Mouse (Mus musculus): ENCODE measurements around the gene Adamtsl1. TPM values are rescaled to one million over a fixed set of nuclear protein-coding genes. Genes with fewer than 3 reads are reported as not detected.

Gene Adamtsl1
- polyA plus RNA-seq, 1 experiment = 2.7 TPM

GRCm38 (mm10) chr4:85724999-85725398, 211.0 kb downstream of the Adamtsl1 start:
- no peak overlapping the region for H3K4me3 ChIP-seq
- TF ChIP-seq POLR2AphosphoS2 (IDR thresholded peaks at IDR 0.05; ENCODE audit: insufficient read length, low read depth) (no peak), MYOD1 (IDR thresholded peaks at IDR 0.05; ENCODE audit: control insufficient read depth in 1 of 3, insufficient read length in 2 of 3, low read depth in 2 of 3) (no peak)
- H3K27me3 ChIP-seq (ENCODE audit: control insufficient read depth, insufficient read depth, insufficient read length) = no peaks in the 10 kb centered on the region
- no peak overlapping the region for H3K4me2 ChIP-seq (ENCODE audit: low read depth)
- no peak overlapping the region for H3ac ChIP-seq (ENCODE audit: control insufficient read depth, insufficient read length)
- H3K36me3 ChIP-seq (ENCODE audit: control insufficient read depth, insufficient read depth) = no peaks in the 10 kb centered on the region
- H3K79me2 ChIP-seq (ENCODE audit: control insufficient read depth, insufficient read depth) = no peaks in the 10 kb centered on the region

DNA sequence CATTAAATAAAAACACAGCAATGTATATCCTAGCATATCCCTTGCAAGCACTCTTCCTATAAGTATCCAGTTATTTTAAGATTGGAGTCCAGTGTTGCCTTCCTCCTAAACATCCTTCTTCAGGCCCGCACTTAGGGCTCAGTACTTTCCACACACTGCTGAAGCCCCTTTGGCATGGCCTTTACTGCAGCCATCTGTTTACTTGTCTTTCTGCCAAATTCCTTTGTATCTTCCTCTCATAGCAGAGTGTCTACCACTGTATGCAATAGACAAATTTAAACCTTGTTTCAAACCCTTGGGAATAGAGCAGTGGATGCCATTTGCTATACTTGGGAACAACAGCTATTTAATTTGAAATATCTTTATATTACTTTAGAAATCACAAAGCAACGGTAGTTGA, 213.8 kb downstream of the Adamtsl1 start:
- Histone ChIP-seq H3ac (ENCODE audit: control insufficient read depth, insufficient read length) (no peak overlapping the region), H3K36me3 (ENCODE audit: control insufficient read depth, insufficient read depth) (no peaks in the 10 kb centered on the region), H3K4me2 (ENCODE audit: low read depth) (no peak overlapping the region), H3K79me2 (ENCODE audit: control insufficient read depth, insufficient read depth) (no peaks in the 10 kb centered on the region), H3K4me3 (no peak overlapping the region), H3K27me3 (ENCODE audit: control insufficient read depth, insufficient read depth, insufficient read length) (no peaks in the 10 kb centered on the region)
- TF ChIP-seq POLR2A (IDR thresholded peaks at IDR 0.05; ENCODE audit: insufficient read length, low read depth) (no peak), E2F4 (IDR thresholded peaks at IDR 0.05; ENCODE audit: insufficient read depth) (no peak), POLR2AphosphoS2 (IDR thresholded peaks at IDR 0.05; ENCODE audit: insufficient read length, low read depth) (no peak), TCF3 (IDR thresholded peaks at IDR 0.05; ENCODE audit: insufficient read length, low read depth) (no peak), REST (IDR thresholded peaks at IDR 0.05; ENCODE audit: insufficient read depth, insufficient read length) (no peak), TCF12 (IDR thresholded peaks at IDR 0.05; ENCODE audit: insufficient read depth, poor library complexity, severe bottlenecking) (no peak), MAX (IDR thresholded peaks at IDR 0.05; ENCODE audit: low read depth) (no peak), SRF (IDR thresholded peaks at IDR 0.05; ENCODE audit: control insufficient read depth, insufficient read length, low read depth) (no peak), USF1 (IDR thresholded peaks at IDR 0.05; ENCODE audit: low read depth) (no peak), MYOG (IDR thresholded peaks at IDR 0.05; ENCODE audit: control insufficient read depth in 1 of 3, insufficient read depth in 1 of 3, insufficient read length in 2 of 3, low read depth in 2 of 3) (no peak), CEBPB (IDR thresholded peaks at IDR 0.05; ENCODE audit: insufficient read depth, poor library complexity, severe bottlenecking) (no peak), MYOD1 (IDR thresholded peaks at IDR 0.05; ENCODE audit: control insufficient read depth in 1 of 3, insufficient read length in 2 of 3, low read depth in 2 of 3) (no peak)

- no peak overlapping the region for H3ac ChIP-seq (ENCODE audit: control insufficient read depth, insufficient read length)
- 0 out of 2 replicates have a peak, but pooled peaks have one; percentile 19 for TF ChIP-seq CEBPB (IDR thresholded peaks at IDR 0.05; ENCODE audit: insufficient read depth, poor library complexity, severe bottlenecking)
- no peak for TF ChIP-seq POLR2AphosphoS2 (IDR thresholded peaks at IDR 0.05; ENCODE audit: insufficient read length, low read depth)
- H3K79me2 ChIP-seq (ENCODE audit: control insufficient read depth, insufficient read depth) = no peaks in the 10 kb centered on the region
- no peaks in the 10 kb centered on the region for H3K27me3 ChIP-seq (ENCODE audit: control insufficient read depth, insufficient read depth, insufficient read length)
- peak overlapping the region; percentile 38 for H3K4me2 ChIP-seq (ENCODE audit: low read depth)
- H3K36me3 ChIP-seq (ENCODE audit: control insufficient read depth, insufficient read depth) = no peaks in the 10 kb centered on the region
- H3K4me3 ChIP-seq = no peak overlapping the region
Measured at GRCm38 (mm10) chr4:85728416-85728815, 214.4 kb downstream of the Adamtsl1 start.

- H3K36me3 ChIP-seq (ENCODE audit: control insufficient read depth, insufficient read depth) = no peaks in the 10 kb centered on the region
- H3K79me2 ChIP-seq (ENCODE audit: control insufficient read depth, insufficient read depth) = no peaks in the 10 kb centered on the region
- TF ChIP-seq MYOD1 (IDR thresholded peaks at IDR 0.05; ENCODE audit: control insufficient read depth in 1 of 3, insufficient read length in 2 of 3, low read depth in 2 of 3) (no peak), USF1 (IDR thresholded peaks at IDR 0.05; ENCODE audit: low read depth) (no peak), E2F4 (IDR thresholded peaks at IDR 0.05; ENCODE audit: insufficient read depth) (no peak), SRF (IDR thresholded peaks at IDR 0.05; ENCODE audit: control insufficient read depth, insufficient read length, low read depth) (no peak), REST (IDR thresholded peaks at IDR 0.05; ENCODE audit: insufficient read depth, insufficient read length) (no peak), TCF3 (IDR thresholded peaks at IDR 0.05; ENCODE audit: insufficient read length, low read depth) (no peak), CEBPB (IDR thresholded peaks at IDR 0.05; ENCODE audit: insufficient read depth, poor library complexity, severe bottlenecking) (no peak)
- no peak overlapping the region for H3ac ChIP-seq (ENCODE audit: control insufficient read depth, insufficient read length)
- no peaks in the 10 kb centered on the region for H3K27me3 ChIP-seq (ENCODE audit: control insufficient read depth, insufficient read depth, insufficient read length)
- no peak overlapping the region for H3K4me3 ChIP-seq
- no peak overlapping the region for H3K4me2 ChIP-seq (ENCODE audit: low read depth)
Measured at GRCm38 (mm10) chr4:85740478-85740877, 226.5 kb downstream of the Adamtsl1 start.

DNA sequence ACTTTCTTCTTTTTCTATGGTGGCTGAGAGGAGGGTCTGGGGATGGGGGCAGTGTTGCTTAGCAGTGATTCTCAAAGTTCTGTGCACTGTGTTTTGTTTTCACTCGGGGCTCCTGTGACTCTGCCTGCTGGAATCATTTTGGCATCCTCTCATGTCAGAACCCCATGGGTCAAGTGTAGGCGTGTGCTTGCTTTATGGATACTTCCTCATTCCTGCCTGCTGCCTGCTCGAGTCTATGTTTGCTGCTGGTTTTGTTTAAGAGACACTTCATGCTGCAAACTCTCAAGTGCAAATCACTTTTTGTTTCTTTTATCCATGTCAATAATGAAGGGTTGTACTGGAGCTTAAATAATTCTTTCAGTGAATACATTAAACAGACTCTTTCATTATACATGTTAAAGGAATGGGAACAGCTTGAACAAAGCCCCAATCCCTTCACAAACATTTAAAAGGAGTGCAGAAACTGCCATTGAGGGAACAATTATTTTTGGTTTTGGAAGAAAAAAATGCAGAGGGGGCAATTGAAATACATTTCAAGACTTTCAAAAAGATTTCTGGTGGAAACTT, 227.9 kb downstream of the Adamtsl1 start:
- Histone ChIP-seq H3K36me3 (ENCODE audit: control insufficient read depth, insufficient read depth) (no peaks in the 10 kb centered on the region), H3ac (ENCODE audit: control insufficient read depth, insufficient read length) (no peak overlapping the region), H3K79me2 (ENCODE audit: control insufficient read depth, insufficient read depth) (no peaks in the 10 kb centered on the region), H3K4me2 (ENCODE audit: low read depth) (no peak overlapping the region), H3K4me3 (no peak overlapping the region), H3K27me3 (ENCODE audit: control insufficient read depth, insufficient read depth, insufficient read length) (no peaks in the 10 kb centered on the region)
- TF ChIP-seq MAX (IDR thresholded peaks at IDR 0.05; ENCODE audit: low read depth) (no peak), MYOD1 (IDR thresholded peaks at IDR 0.05; ENCODE audit: control insufficient read depth in 1 of 3, insufficient read length in 2 of 3, low read depth in 2 of 3) (no peak), REST (IDR thresholded peaks at IDR 0.05; ENCODE audit: insufficient read depth, insufficient read length) (no peak), TCF3 (IDR thresholded peaks at IDR 0.05; ENCODE audit: insufficient read length, low read depth) (no peak)

GRCm38 (mm10) chr4:85743427-85743826, 229.5 kb downstream of the Adamtsl1 start:
- Histone ChIP-seq H3K4me3 (no peak overlapping the region), H3K4me2 (ENCODE audit: low read depth) (no peak overlapping the region), H3K27me3 (ENCODE audit: control insufficient read depth, insufficient read depth, insufficient read length) (no peaks in the 10 kb centered on the region), H3ac (ENCODE audit: control insufficient read depth, insufficient read length) (no peak overlapping the region), H3K79me2 (ENCODE audit: control insufficient read depth, insufficient read depth) (no peaks in the 10 kb centered on the region), H3K36me3 (ENCODE audit: control insufficient read depth, insufficient read depth) (no peaks in the 10 kb centered on the region)
- TF ChIP-seq E2F4 (IDR thresholded peaks at IDR 0.05; ENCODE audit: insufficient read depth) = no peak
- TF ChIP-seq CEBPB (IDR thresholded peaks at IDR 0.05; ENCODE audit: insufficient read depth, poor library complexity, severe bottlenecking) = no peak
- TF ChIP-seq POLR2A (IDR thresholded peaks at IDR 0.05; ENCODE audit: insufficient read length, low read depth) = no peak
- no peak for TF ChIP-seq SRF (IDR thresholded peaks at IDR 0.05; ENCODE audit: control insufficient read depth, insufficient read length, low read depth)
- no peak for TF ChIP-seq TCF3 (IDR thresholded peaks at IDR 0.05; ENCODE audit: insufficient read length, low read depth)
- TF ChIP-seq USF1 (IDR thresholded peaks at IDR 0.05; ENCODE audit: low read depth) = no peak
- TF ChIP-seq POLR2AphosphoS2 (IDR thresholded peaks at IDR 0.05; ENCODE audit: insufficient read length, low read depth) = no peak

Data from myocyte (in vitro differentiated cells).